Mouse (Mus musculus) cerebellum, adult 2 months (tissue): ENCODE results near the gene Gm17693. TPM values are rescaled to one million over a fixed set of nuclear protein-coding genes. Genes with fewer than 3 reads are reported as not detected.
"Not testable (repeated sequence)": the region's sequence is repeated elsewhere in the genome, so short reads cannot be mapped to it uniquely, and the experiment has no call there.

ENCODE experiments used
- DNase-seq, 2 experiments: peaks; one replicate each; pipeline ENCODE4 v3.0.0; 2021
- H3K27ac ChIP-seq: fragments of 200-500 bp; 2 replicates; pipeline ENCODE4 v1.5.1; 2012; ENCODE audit warnings: low read length, control low read depth, inconsistent platforms; ENCODE audit not compliant: insufficient read depth
- H3K27me3 ChIP-seq: fragments of 200-500 bp; 2 replicates; pipeline ENCODE4 v1.6.1; 2012; ENCODE audit warnings: inconsistent platforms, mild to moderate bottlenecking, low read length, moderate library complexity; ENCODE audit not compliant: control insufficient read depth, insufficient read depth
- H3K4me1 ChIP-seq: fragments of 200-500 bp; 2 replicates; pipeline ENCODE4 v1.6.1; 2011; ENCODE audit warnings: low read length; ENCODE audit not compliant: control insufficient read depth, insufficient read depth
- H3K4me3 ChIP-seq: fragments of 200-500 bp; replicated peaks from 2 replicates; pipeline ENCODE3; 2011; ENCODE audit warnings: mild to moderate bottlenecking, low read depth, low read length, control low read depth; ENCODE audit not compliant: insufficient read depth
- WGBS: fragments of 180-500 bp; shearing (Covaris S2); methylation state at CpG from one replicate; pipeline ENCODE4 v1.1.7; 2018; 5-methylcytosine and 5-hydroxymethylcytosine counted together
- polyA plus RNA-seq: library from polyadenylated mRNA; depleted of rRNA; stranded (reverse); fragments of >200 nt; gene quantifications from 2 replicates; pipeline ENCODE4 v1.2.3, GENCODE M21; 2012; rRNA removed

Gene Gm17693
- not detected in 2 replicates for polyA plus RNA-seq

GRCm38 (mm10) chrX:125705144-125705543 lies at the start of gene Gm17693:
TSS of gene Gm17693 (plus strand) at chrX:125705444.
- H3K27ac ChIP-seq, H3K27me3 ChIP-seq, DNase-seq, H3K4me3 ChIP-seq, H3K4me1 ChIP-seq: not testable (repeated sequence)
- WGBS = no CpG with 5 or more reads among the region's 4 CpGs
